Mouse (Mus musculus) activated CD4-positive, CD25-positive, alpha-beta regulatory T cell, adult 9 weeks (primary cell): ENCODE data around the gene Chpf. TPM values are rescaled to one million over a fixed set of nuclear protein-coding genes. Genes with fewer than 3 reads are reported as not detected.

Source experiments
- polyA plus RNA-seq: library from polyadenylated mRNA; unstranded; fragments of 100-300 nt; shearing (Covaris generic); gene quantifications from one replicate; pipeline ENCODE4 v1.2.1, GENCODE M21; 2017

Gene Chpf
- polyA plus RNA-seq = 6.6 TPM

DNA sequence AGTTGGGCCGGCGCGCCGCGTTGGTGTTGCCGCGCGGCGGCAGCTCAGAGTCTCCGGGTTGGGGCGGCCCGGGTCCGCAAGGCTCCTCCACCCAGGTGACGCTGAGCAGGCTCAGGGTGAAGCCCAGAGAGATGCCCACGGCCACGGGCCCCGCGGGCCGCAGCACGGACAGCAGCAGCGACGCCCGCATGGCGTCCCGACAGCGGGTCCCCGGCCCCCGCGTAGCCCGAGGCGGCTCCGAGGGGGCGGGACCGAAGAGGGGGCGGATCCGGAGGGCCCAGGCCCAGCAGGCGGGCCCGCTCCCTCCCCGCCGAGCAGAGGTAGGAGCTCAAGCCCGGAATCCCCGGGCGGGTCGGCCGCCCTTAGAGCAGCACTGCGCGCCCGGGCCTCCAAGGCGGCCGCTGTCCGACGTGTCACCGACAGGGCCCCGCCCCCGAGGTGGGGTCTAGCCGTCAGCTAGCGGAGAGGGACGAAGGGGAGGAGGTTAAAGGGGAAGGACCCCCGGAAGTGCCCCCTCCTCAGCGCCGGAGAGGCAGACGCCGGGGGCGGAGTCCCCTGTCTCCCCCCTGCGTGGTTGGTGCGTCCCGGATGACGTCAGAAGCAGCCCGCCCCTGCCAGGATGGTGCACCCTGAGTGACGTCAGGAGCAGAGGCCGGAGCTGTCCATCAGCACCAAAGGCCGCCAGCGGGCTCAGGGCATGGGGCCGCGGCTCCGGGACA lies at the start of gene Chpf, which contains the start of gene Tmem198:
Chpf (minus strand) TSS at position 392 of the 719 bp plus-strand sequence.
Tmem198 (plus strand) TSS at position 617 of the 719 bp plus-strand sequence.

DNA sequence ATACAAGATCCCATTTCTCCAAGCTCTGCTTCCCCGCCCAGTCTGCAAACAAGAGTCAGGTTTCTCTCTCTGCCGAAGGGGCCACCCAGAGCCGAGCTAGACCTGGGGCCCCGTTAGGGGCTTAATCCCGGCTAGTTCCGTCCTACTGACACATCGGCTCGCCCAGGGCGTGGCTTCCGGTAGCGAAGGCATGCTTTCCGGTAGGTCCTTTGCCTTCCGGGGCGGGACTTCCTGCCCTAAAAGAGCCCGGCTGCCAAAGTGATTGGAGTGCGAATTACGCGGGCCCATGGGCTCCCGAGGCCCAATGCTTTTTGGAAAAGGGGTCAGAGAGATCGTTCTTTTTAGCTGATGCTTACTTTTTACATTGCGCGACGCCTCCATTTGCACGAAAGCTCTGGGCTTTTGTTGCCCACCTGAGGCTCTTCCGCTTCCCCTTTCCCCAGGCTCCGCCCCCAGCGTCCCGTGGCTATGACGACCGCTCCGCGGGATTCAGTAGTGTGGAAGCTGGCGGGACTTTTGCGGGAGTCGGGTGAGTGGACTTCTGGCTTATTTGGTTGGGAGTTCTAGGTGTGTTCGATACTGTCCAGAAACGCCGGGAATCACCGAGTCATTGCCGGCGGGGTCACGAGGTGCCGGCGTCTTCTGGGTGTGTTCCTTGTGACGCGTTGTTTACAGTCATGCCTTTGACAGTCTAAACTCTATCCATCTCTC lies 42.4 kb upstream of the Chpf start, which contains the start of gene Stk11ip:
Stk11ip (plus strand) TSS at position 209 of the 711 bp plus-strand sequence.

DNA sequence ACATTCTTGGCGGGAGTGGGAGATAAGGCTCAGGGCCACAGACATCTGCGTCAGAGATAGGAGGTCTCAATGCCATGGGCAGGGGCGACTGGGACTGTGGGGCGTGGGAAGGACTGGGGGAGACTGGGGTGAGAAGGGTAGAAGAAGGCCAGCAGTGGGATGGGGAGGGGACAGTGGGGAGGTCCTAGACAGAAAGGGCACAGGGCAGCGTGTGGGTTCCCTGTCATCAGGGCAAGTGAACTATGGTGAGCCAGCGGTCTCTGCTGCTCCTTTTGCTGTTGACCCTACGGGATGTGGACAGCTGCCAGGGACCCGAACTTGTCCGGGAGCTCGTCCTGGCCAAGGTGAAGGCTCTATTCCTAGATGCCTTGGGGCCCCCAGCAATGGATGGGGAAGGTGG lies 27.9 kb upstream of the Chpf start, which contains the start of gene Inha:
Inha (plus strand) TSS at position 72 of the 400 bp plus-strand sequence.

DNA sequence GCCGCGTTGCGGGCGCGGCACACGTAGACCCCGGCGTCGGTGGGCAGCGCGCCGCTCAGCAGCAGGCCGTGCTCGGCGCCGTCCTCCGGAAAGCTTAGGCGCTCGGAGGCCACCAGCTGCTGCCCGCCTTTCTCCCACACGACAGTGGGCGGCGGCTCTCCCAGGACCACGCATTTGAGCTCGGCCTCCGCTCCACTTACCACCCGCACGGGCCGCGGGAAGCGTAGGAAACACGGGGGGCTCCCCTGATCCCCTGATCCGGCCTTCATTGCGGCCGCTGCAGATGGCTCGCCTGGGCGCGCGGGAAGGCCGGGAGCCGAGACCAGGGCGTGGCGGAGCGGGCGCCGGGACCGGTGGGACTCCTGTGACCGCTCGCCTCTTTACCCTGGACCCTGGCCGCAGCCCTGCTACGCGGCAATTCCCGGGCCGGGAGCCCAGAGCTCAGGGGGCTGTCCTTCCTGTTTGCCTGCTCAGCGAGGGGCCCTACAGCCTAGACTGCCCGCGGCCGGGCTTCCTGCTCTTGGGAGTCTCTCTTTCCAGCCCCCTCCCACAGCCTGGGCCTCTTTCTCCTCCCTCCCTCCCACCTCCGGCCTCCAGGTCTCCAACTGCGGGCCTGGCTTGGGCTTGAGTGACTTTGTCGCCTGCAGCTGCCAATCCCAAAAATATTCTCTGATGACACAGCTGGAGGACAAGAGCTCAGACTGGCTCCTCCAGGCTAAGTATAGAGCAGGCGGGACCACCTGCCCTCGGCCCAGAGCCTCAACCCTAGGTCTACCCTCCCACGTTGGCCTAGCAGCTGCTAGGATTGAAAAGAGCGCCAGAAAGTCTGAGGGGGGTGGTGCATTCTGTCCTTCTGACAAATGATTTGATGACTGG lies 27.1 kb upstream of the Chpf start, which contains the start of gene Obsl1:
Obsl1 (minus strand) TSS at position 497 of the 876 bp plus-strand sequence.

DNA sequence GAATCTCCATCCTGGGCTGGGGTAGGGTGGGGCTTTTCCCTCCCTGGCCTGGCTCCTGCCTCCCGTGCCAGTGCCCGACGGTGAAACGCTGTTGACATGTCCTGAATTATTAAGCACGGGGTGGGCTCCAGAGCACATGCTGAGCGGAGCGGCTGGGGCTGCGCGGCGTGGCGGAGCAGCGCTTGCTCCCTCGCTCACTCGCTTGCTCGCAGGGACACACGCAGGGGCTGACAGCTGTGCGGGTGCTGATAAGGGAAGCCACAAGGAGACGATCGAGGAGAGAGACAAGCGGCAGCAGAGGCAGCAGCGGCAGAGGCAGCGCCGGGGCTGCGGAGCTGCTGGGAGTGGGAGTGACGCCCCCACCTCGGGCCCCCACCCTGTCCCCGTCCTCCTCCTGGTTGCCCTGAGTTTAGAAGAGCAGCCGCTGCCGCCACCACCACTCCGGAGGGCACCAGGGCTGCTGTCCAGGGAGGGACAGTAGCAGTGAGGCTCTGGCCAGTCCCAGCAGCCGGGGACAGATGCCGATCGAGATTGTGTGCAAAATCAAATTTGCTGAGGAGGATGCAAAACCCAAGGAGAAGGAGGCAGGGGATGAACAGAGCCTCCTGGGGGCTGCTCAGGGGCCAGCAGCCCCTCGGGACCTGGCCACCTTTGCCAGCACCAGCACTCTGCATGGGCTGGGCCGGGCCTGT lies 28.6 kb downstream of the Chpf start, which contains the start of gene Asic4:
Asic4 (plus strand) TSS at position 123 of the 692 bp plus-strand sequence.

DNA sequence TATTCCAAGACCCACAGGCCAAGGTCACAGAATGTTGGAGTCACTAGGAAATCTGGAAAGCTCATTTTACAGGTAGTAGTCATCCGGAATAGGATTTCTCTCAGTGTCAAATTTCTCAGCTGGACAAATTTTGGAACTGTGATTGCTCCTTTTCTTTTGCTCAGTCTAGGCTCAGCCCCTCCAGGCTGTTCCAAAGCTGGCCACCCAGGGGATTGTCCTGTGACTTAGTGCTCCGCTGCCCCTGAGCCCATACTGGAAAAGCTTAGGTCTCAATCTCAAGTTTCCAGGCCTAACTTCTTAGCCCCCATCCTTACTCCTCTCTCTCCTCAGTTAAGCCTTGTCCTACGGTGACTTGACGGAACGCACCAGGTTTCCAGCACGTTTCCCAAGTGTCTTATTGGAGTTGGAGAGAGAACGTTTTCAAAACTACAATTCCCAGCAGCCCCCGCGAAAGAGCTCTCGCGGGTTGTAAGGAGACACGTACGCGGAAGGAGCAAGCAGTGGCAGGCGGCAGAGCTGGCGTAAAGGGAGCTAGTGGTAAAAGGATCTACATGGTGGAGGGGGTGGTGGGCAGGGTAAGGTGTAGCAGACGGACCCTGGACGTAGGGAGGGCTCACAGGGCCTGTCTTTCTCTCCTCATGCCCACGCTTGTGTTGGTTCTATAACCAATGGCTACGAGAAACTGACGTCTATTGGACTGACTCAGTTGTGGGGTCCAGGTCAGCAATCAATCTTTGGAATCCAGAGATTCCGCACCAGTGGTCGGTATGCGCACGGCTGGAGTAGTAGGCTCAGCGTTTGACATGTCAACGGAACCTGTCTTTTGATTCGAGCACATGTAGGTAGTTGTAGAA lies 43.4 kb downstream of the Chpf start, which contains the start of gene Gmppa:
Gmppa (plus strand) TSS at position 456 of the 854 bp plus-strand sequence.

Other genes with a start within 250 kb of the Chpf start
- gene A630095N17Rik, start 247.2 kb downstream of the Chpf start, polyA plus RNA-seq = not detected
- gene Dnajb2, start 242.9 kb downstream of the Chpf start, polyA plus RNA-seq = 36.8 TPM
- 0.15 TPM for gene Ptprn, start 214.8 kb downstream of the Chpf start, polyA plus RNA-seq
- not detected for gene Resp18, start 200.9 kb downstream of the Chpf start, polyA plus RNA-seq
- gene Dnpep, start 161.3 kb downstream of the Chpf start, polyA plus RNA-seq = 79.7 TPM
- gene Des, start 119.0 kb downstream of the Chpf start, polyA plus RNA-seq = 0.12 TPM
- 0.40 TPM for gene Speg, start 104.0 kb downstream of the Chpf start, polyA plus RNA-seq
- gene Gmppa, start 43.4 kb downstream of the Chpf start, polyA plus RNA-seq = 87.7 TPM
- not detected for gene Asic4, start 28.9 kb downstream of the Chpf start, polyA plus RNA-seq
- gene Tmem198, start 225 bp upstream of the Chpf start, polyA plus RNA-seq = 0.42 TPM
- gene Obsl1, start 27.1 kb upstream of the Chpf start, polyA plus RNA-seq = not detected
- not detected for gene Inha, start 27.8 kb upstream of the Chpf start, polyA plus RNA-seq
- 24.9 TPM for gene Stk11ip, start 42.2 kb upstream of the Chpf start, polyA plus RNA-seq
- not detected for gene Slc4a3, start 67.0 kb upstream of the Chpf start, polyA plus RNA-seq